Mouse (Mus musculus) limb, embryonic 14.5 days (tissue): Measurements from ENCODE around the gene Pnpo. TPM values are rescaled to one million over a fixed set of nuclear protein-coding genes. Genes with fewer than 3 reads are reported as not detected.

Experiments
- ATAC-seq: fragments of 200-750 bp; cut with Nextera tagmentation; 2 replicates; pipeline ENCODE4 v1.8.0; 2017; ENCODE audit warnings: low read depth, moderate number of reproducible peaks, moderate TSS enrichment; ENCODE audit not compliant: low FRiP score
- DNase-seq: peaks from one replicate; pipeline ENCODE4 v3.0.0-alpha.2; 2015; ENCODE audit warnings: low spot score
- H3K27ac ChIP-seq: fragments of 300-500 bp; sonication (generic); replicated peaks from 2 replicates; pipeline ENCODE4 v1.5.1; 2014; ENCODE audit warnings: low read depth, mild to moderate bottlenecking, low read length, moderate library complexity, mixed read lengths
- H3K27me3 ChIP-seq: fragments of 300-500 bp; sonication (generic); 2 replicates; pipeline ENCODE4 v1.6.1; 2014; ENCODE audit warnings: low read length, mixed read lengths; ENCODE audit not compliant: control insufficient read depth, insufficient read depth
- H3K36me3 ChIP-seq: fragments of 300-500 bp; sonication (generic); 2 replicates; pipeline ENCODE4 v1.6.1; 2014; ENCODE audit warnings: mild to moderate bottlenecking, low read length, moderate library complexity, mixed read lengths; ENCODE audit not compliant: control insufficient read depth, insufficient read depth
- H3K4me1 ChIP-seq: fragments of 300-500 bp; sonication (generic); 2 replicates; pipeline ENCODE4 v1.6.1; 2014; ENCODE audit warnings: antibody characterized with exemption, low read length, mixed read lengths; ENCODE audit not compliant: control insufficient read depth, insufficient read depth
- H3K4me2 ChIP-seq: fragments of 300-500 bp; sonication (generic); replicated peaks from 2 replicates; pipeline ENCODE4 v1.6.1; 2014; ENCODE audit warnings: low read depth, mild to moderate bottlenecking, low read length, moderate library complexity; ENCODE audit not compliant: severe bottlenecking
- H3K4me3 ChIP-seq: fragments of 300-500 bp; sonication (generic); replicated peaks from 2 replicates; pipeline ENCODE4 v1.5.1; 2014; ENCODE audit warnings: low read length
- H3K9ac ChIP-seq: fragments of 300-500 bp; sonication (generic); 2 replicates; pipeline ENCODE4 v1.6.1; 2014; ENCODE audit warnings: mild to moderate bottlenecking, low read depth, low read length, moderate library complexity; ENCODE audit not compliant: severe bottlenecking
- H3K9me3 ChIP-seq: fragments of 300-500 bp; sonication (generic); 2 replicates; pipeline ENCODE4 v1.6.1; 2016; ENCODE audit warnings: low read length; ENCODE audit not compliant: control insufficient read depth
- POLR2A ChIP-seq: fragments of 200-500 bp; IDR thresholded peaks from 2 replicates; pipeline ENCODE4 v1.8.0; 2012; ENCODE audit warnings: inconsistent platforms, mild to moderate bottlenecking, moderate library complexity, borderline replicate concordance; ENCODE audit not compliant: insufficient read depth, insufficient read length; ENCODE audit errors: extremely low read depth
- WGBS: fragments of 180-500 bp; shearing (Covaris S2); extraction: QIAGEN DNeasy Blood & Tissue Kit; methylation state at CpG from one replicate; pipeline ENCODE4 v1.1.7; 2014; 5-methylcytosine and 5-hydroxymethylcytosine counted together
- polyA plus RNA-seq, 2 experiments: library from polyadenylated mRNA; depleted of rRNA in 1 of 2; stranded (reverse) in 1 of 2; unstranded in 1 of 2; fragments of >200 nt; fragmentation: Nextera tagmentation in 1 of 2; extraction: Ambion mirVana in 1 of 2; gene quantifications; 2 replicates each; pipeline versions ENCODE4 v1.2.1 to v1.2.3; 2012 to 2014

The Pnpo gene
- polyA plus RNA-seq, 2 experiments: 13.9 to 24.2 TPM

- no peaks in the 10 kb centered on the region for H3K36me3 ChIP-seq
- no peaks in the 10 kb centered on the region for H3K4me1 ChIP-seq
- peak; percentile 47; the same call in 1 of the 2 replicates for ATAC-seq
- no peak overlapping the region for H3K27ac ChIP-seq
- no peak overlapping the region for H3K4me2 ChIP-seq
- no peak overlapping the region for H3K4me3 ChIP-seq
- 55% methylated on average over 10 of the region's 10 CpGs for WGBS
- no peak overlapping the region for H3K9ac ChIP-seq
- TF ChIP-seq POLR2A: no peak
- no peaks in the 10 kb centered on the region for H3K9me3 ChIP-seq
- no peak for DNase-seq
- H3K27me3 ChIP-seq: no peaks in the 10 kb centered on the region
Measured at GRCm38 (mm10) chr11:96937549-96938425, 6.0 kb downstream of the Pnpo start.

- no peak for TF ChIP-seq POLR2A
- H3K27ac ChIP-seq: no peak overlapping the region
- ATAC-seq: no peak
- H3K4me3 ChIP-seq: no peak overlapping the region
- peaks cover 4% of the 10 kb centered on the region; the same call in 1 of the 2 replicates for H3K4me1 ChIP-seq
- WGBS: 83% methylated on average over 9 of the region's 9 CpGs
- no peak overlapping the region for H3K4me2 ChIP-seq
- no peaks in the 10 kb centered on the region for H3K9me3 ChIP-seq
- no peak for DNase-seq
- no peaks in the 10 kb centered on the region for H3K27me3 ChIP-seq
- H3K9ac ChIP-seq: no peak overlapping the region
- no peaks in the 10 kb centered on the region for H3K36me3 ChIP-seq
Measured at GRCm38 (mm10) chr11:96935872-96936650, 7.7 kb downstream of the Pnpo start.

- Histone ChIP-seq H3K4me2 (no peak overlapping the region; the same call in 1 of the 2 replicates), H3K4me1 (peaks cover 4% of the 10 kb centered on the region; the same call in 1 of the 2 replicates), H3K27me3 (no peaks in the 10 kb centered on the region; the same call in 1 of the 2 replicates), H3K36me3 (no peaks in the 10 kb centered on the region), H3K9ac (no peak overlapping the region), H3K9me3 (no peaks in the 10 kb centered on the region), H3K27ac (no peak overlapping the region), H3K4me3 (no peak overlapping the region)
- 30% methylated on average over 12 of the region's 12 CpGs for WGBS
- DNase-seq (peak; percentile 57), ATAC-seq (peak; percentile 70)
- TF ChIP-seq POLR2A: no peak
Measured at GRCm38 (mm10) chr11:96934921-96935356, 8.8 kb downstream of the Pnpo start.

GRCm38 (mm10) chr11:96933562-96934276 is 10.1 kb downstream of the Pnpo start:
- Histone ChIP-seq H3K9ac (no peak overlapping the region), H3K9me3 (no peaks in the 10 kb centered on the region), H3K36me3 (no peaks in the 10 kb centered on the region), H3K4me1 (peaks cover 4% of the 10 kb centered on the region; the same call in 1 of the 2 replicates), H3K4me2 (no peak overlapping the region), H3K27ac (no peak overlapping the region), H3K27me3 (peaks cover 11% of the 10 kb centered on the region), H3K4me3 (no peak overlapping the region)
- 87% methylated on average over 13 of the region's 13 CpGs for WGBS
- no peak for DNase-seq
- no peak for TF ChIP-seq POLR2A
- no peak for ATAC-seq

GRCm38 (mm10) chr11:96931327-96932062 is 12.3 kb downstream of the Pnpo start:
- H3K4me1 ChIP-seq: peaks cover 4% of the 10 kb centered on the region; the same call in 1 of the 2 replicates
- no peak for TF ChIP-seq POLR2A
- no peaks in the 10 kb centered on the region for H3K36me3 ChIP-seq
- WGBS: 47% methylated on average over 8 of the region's 8 CpGs
- no peak overlapping the region for H3K4me3 ChIP-seq
- no peak overlapping the region for H3K9ac ChIP-seq
- no peaks in the 10 kb centered on the region for H3K9me3 ChIP-seq
- DNase-seq (no peak), ATAC-seq (no peak)
- H3K4me2 ChIP-seq: no peak overlapping the region
- no peak overlapping the region for H3K27ac ChIP-seq
- peaks cover 20% of the 10 kb centered on the region for H3K27me3 ChIP-seq
